Mouse (Mus musculus) 3T3-L1 (cell line): ENCODE results near the gene Ncmap.
A peak's percentile ranks its signal among the peaks of the same experiment; 100 is the strongest.

ENCODE experiments used
- DNase-seq: peaks from one replicate; pipeline ENCODE4 v3.0.0-alpha.2; 2015; ENCODE audit warnings: low read depth, low spot score

The Ncmap gene

GRCm38 (mm10) chr4:135397991-135398390 is at the start of gene Ncmap:
Gene Ncmap, minus strand, starts transcription at chr4:135398227.
- no peak for DNase-seq

- no peak for DNase-seq
Observed at GRCm38 (mm10) chr4:135442473-135442872, 44.4 kb upstream of the Ncmap start.

GRCm38 (mm10) chr4:135439904-135440522 is 42.0 kb upstream of the Ncmap start:
- peak; percentile 35 for DNase-seq

- DNase-seq: peak; percentile 80
Observed at GRCm38 (mm10) chr4:135439188-135439647, 41.2 kb upstream of the Ncmap start.

GRCm38 (mm10) chr4:135437924-135438323 is 39.9 kb upstream of the Ncmap start:
- no peak for DNase-seq

GRCm38 (mm10) chr4:135436291-135436690 is 38.3 kb upstream of the Ncmap start:
- peak; percentile 37 for DNase-seq

- no peak for DNase-seq
Observed at GRCm38 (mm10) chr4:135434395-135434789, 36.4 kb upstream of the Ncmap start.

GRCm38 (mm10) chr4:135433443-135434394 is 35.7 kb upstream of the Ncmap start, which contains the start of gene Rcan3:
Gene Rcan3, minus strand, starts transcription at chr4:135433853.
- peak; percentile 70 for DNase-seq

- DNase-seq: no peak
Observed at GRCm38 (mm10) chr4:135433086-135433442, 35.0 kb upstream of the Ncmap start.

- no peak for DNase-seq
Observed at GRCm38 (mm10) chr4:135429990-135430760, 32.1 kb upstream of the Ncmap start.

GRCm38 (mm10) chr4:135429383-135429782 is 31.4 kb upstream of the Ncmap start:
- DNase-seq: no peak

GRCm38 (mm10) chr4:135426587-135426986 is 28.6 kb upstream of the Ncmap start:
- DNase-seq: no peak

- DNase-seq: no peak
Observed at GRCm38 (mm10) chr4:135425625-135426024, 27.6 kb upstream of the Ncmap start.

- no peak for DNase-seq
Observed at GRCm38 (mm10) chr4:135420961-135421360, 22.9 kb upstream of the Ncmap start.

GRCm38 (mm10) chr4:135420416-135420815 is 22.4 kb upstream of the Ncmap start:
- no peak for DNase-seq

- no peak for DNase-seq
Observed at GRCm38 (mm10) chr4:135419996-135420395, 22.0 kb upstream of the Ncmap start.

GRCm38 (mm10) chr4:135416367-135416766 is 18.3 kb upstream of the Ncmap start:
- no peak for DNase-seq

GRCm38 (mm10) chr4:135413491-135413890 is 15.5 kb upstream of the Ncmap start:
- no peak for DNase-seq

- peak; percentile 75 for DNase-seq
Observed at GRCm38 (mm10) chr4:135411633-135412032, 13.6 kb upstream of the Ncmap start.

- no peak for DNase-seq
Observed at GRCm38 (mm10) chr4:135406180-135406579, 8.2 kb upstream of the Ncmap start.

GRCm38 (mm10) chr4:135404916-135405315 is 6.9 kb upstream of the Ncmap start:
- DNase-seq: no peak

GRCm38 (mm10) chr4:135404048-135404447 is 6.0 kb upstream of the Ncmap start:
- DNase-seq: no peak
